Mouse (Mus musculus) spleen, adult 2 months (tissue): ENCODE results near the gene Cnst. TPM values are rescaled to one million over a fixed set of nuclear protein-coding genes. Genes with fewer than 3 reads are reported as not detected.

ENCODE experiments used
- DNase-seq, 2 experiments: peaks; one replicate each; pipeline versions ENCODE4 v3.0.0 to v3.0.0-alpha.2; 2012 to 2021; ENCODE audit warnings: low spot score in 2 of 2, low read depth in 1 of 2
- H3K27ac ChIP-seq: fragments of 200-500 bp; 2 replicates; pipeline ENCODE4 v1.5.1; 2012; ENCODE audit warnings: low read length, inconsistent platforms; ENCODE audit not compliant: insufficient read depth
- H3K27me3 ChIP-seq: fragments of 200-500 bp; 2 replicates; pipeline ENCODE4 v1.6.1; 2012; ENCODE audit warnings: mild to moderate bottlenecking, moderate library complexity, low read length, inconsistent platforms; ENCODE audit not compliant: control insufficient read depth, insufficient read depth
- H3K36me3 ChIP-seq: fragments of 200-500 bp; 2 replicates; pipeline ENCODE4 v1.6.1; 2012; ENCODE audit warnings: mild to moderate bottlenecking, low read length, inconsistent platforms; ENCODE audit not compliant: control insufficient read depth, insufficient read depth
- H3K4me1 ChIP-seq: fragments of 200-500 bp; 2 replicates; pipeline ENCODE4 v1.6.1; 2011; ENCODE audit warnings: inconsistent platforms; ENCODE audit not compliant: control insufficient read depth, insufficient read depth, insufficient read length
- H3K4me3 ChIP-seq: fragments of 200-500 bp; 2 replicates; pipeline ENCODE4 v1.5.1; 2011; ENCODE audit warnings: mild to moderate bottlenecking, inconsistent platforms; ENCODE audit not compliant: insufficient read depth, insufficient read length; ENCODE audit errors: extremely low read depth
- CTCF ChIP-seq: fragments of 200-500 bp; IDR thresholded peaks from 2 replicates; pipeline ENCODE4 v1.5.1; 2011; ENCODE audit warnings: mild to moderate bottlenecking, inconsistent platforms; ENCODE audit not compliant: insufficient read depth, insufficient read length, insufficient replicate concordance; ENCODE audit errors: extremely low read depth
- POLR2A ChIP-seq: fragments of 200-500 bp; IDR thresholded peaks from 2 replicates; pipeline ENCODE4 v1.6.1; 2011; ENCODE audit warnings: low read depth, low read length, inconsistent platforms
- WGBS: fragments of 180-500 bp; shearing (Covaris S2); methylation state at CpG from one replicate; pipeline ENCODE4 v1.1.7; 2018; 5-methylcytosine and 5-hydroxymethylcytosine counted together
- polyA plus RNA-seq: library from polyadenylated mRNA; depleted of rRNA; stranded (reverse); fragments of >200 nt; gene quantifications from 2 replicates; pipeline ENCODE4 v1.2.3, GENCODE M21; 2012; rRNA removed

Cnst gene
- polyA plus RNA-seq, 1 experiment, result 7.2 TPM

DNA sequence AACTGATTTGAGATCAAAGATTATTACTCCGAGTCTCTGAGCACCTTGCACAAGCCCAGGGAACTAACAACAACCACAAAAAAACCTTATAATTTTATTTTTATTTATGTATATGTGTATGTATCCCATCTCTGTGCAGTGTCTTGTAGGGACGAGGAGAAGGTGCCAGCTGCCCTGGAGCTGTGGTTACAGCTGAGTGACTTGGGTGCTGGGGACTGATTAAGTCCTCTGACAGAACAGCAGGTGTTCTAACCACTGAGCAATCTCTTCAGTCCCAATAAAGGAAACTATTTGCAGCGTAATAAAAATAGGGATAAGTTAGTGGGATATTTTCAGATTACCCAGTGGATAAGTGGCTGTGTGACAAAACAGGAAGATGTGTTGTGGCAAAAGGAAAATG is 128.2 kb downstream of the Cnst start:
- no peak for DNase-seq
- Histone ChIP-seq H3K27ac (no peak overlapping the region), H3K36me3 (peaks cover 1% of the 10 kb centered on the region; the same call in 1 of the 2 replicates), H3K4me3 (no peak overlapping the region), H3K27me3 (no peaks in the 10 kb centered on the region), H3K4me1 (no peaks in the 10 kb centered on the region)
- 79% methylated on average over 3 of the region's 3 CpGs for WGBS
- TF ChIP-seq CTCF, result no peak
- no peak for TF ChIP-seq POLR2A

DNA sequence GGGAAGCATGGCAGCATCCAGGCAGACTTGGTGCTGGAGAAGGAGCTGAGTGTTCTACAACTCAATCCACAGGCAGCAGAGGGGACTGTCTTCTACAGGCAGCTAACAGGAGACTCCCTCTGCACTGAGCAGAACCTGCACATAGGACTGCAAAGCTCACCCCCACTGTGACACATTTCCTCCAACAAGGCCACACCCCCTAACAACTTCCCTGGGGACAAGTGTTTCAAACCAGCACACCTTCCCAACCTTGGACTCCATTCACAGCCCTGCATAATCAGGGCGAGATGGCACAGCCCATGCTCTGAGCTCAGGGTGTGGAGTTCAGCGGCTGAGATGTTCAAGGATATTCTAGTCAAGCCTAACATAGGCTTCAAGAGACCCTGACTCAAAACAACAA is 130.9 kb downstream of the Cnst start:
- TF ChIP-seq POLR2A, result no peak
- TF ChIP-seq CTCF, result no peak
- WGBS, result 92% methylated on average over 2 of the region's 2 CpGs
- peaks cover 1% of the 10 kb centered on the region for H3K36me3 ChIP-seq
- H3K27me3 ChIP-seq, result no peaks in the 10 kb centered on the region
- H3K27ac ChIP-seq, result no peak overlapping the region
- no peak for DNase-seq
- H3K4me1 ChIP-seq, result no peaks in the 10 kb centered on the region
- no peak overlapping the region for H3K4me3 ChIP-seq

Other genes with a start within 250 kb of the Cnst start
- gene Smyd3, start 28.3 kb upstream of the Cnst start, polyA plus RNA-seq, result 2.6 and 3.6 TPM in 2 replicates
- gene Tfb2m, start 103 bp upstream of the Cnst start, polyA plus RNA-seq, result 4.4 TPM in 2 replicates
- gene Sccpdh, start 121.8 kb downstream of the Cnst start, polyA plus RNA-seq, result 1.4 and 1.8 TPM in 2 replicates
- gene Kif28, start 198.9 kb downstream of the Cnst start, polyA plus RNA-seq, result not detected in 2 replicates